Mouse (Mus musculus): ENCODE measurements around the gene Neurod2.

Neurod2 gene

DNA sequence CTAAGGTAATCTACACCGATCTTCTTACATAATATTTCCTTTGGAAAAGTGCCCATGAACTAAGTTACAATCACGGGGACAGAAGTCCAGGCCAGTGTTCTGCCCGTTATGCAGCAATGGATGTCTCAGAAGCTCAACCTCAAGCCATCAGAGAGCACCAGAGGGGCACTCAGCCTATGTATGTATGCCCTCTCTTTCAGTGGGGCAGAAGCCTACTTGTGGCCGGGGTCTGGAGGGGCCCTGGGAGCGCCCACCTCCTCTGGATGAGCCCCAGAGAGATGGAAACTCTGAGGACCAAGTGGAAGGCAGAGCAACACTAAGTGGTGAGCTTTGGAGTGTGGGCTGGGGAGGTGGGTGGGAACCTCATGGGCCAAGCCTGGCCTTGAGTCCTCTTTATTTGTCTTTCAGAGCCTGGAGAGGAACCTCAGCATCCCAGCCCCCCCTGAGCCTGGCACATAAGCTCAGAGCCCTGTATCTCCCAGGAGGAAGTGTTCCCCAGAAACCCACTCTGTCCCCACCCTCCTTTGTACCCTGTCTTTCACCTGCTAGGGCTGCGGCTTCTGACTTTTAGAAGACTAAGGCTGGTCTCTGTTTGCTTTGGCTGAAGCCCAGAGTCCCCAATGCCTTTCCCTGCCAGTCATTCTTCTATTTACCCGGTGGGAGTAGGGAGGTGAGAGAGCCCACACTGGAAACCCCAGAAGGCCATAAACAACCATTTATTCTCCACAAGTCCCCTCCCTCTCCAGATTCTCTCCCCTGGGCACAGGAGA, 27.4 kb upstream of the Neurod2 start:
- in situ Hi-C loops (cut with MboI; ENCODE audit: low pct_unique_long_range_greater_than_20kb in 1 of 2, low sequenced_read_pairs in 2 of 2, unreplicated experiment in 1 of 2), result no loop called here

DNA sequence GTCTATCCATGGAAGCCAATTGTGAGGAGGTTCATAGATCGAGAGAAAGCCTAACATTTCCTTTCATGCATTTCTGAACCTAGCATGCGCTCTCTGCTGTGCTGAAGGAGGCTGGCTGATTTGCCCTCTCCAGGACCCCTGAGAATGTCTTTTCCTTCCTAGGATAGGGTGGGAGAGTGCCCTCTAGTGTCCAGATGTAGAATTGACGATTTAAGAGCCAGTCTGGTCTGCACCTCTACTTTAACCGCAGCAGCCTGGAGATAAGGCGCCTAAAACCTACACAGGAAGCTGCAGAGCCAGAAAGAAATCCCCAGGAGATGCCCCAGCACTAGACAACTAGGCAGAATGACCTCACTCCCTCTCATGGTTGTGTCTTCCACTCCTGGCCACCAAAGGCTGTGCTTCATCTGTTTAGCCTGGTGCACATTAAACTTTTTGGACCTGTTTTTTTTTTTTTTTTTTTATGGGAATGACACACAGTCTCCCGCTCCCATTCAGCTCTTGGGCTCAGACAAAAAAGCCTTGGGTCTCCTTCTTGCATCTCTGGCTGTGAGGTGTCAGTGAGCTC, 26.4 kb upstream of the Neurod2 start:
- in situ Hi-C loops (cut with MboI; ENCODE audit: low pct_unique_long_range_greater_than_20kb in 1 of 2, low sequenced_read_pairs in 2 of 2, unreplicated experiment in 1 of 2), result no loop called here

DNA sequence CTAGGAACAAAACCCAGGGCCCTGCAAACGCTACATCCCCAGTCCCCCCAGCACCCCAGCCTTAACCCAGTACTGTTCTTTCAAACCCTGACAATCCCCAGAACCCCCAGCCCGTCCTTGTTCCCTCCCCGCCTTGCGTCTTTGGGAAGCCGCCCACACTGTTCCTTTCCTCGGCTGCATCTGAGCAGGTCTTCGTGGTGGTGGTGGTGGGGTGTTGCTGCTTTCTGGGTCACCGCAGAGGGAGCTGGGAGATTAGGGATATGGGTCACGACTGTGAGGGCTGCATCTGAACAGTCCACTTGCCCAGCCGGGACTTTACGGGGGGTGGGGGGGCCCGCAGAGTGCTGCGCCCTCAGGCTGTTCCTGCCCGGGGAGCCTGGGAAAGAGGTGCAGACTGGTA, 25.0 kb upstream of the Neurod2 start:
- in situ Hi-C loops (cut with MboI; ENCODE audit: low pct_unique_long_range_greater_than_20kb in 1 of 2, low sequenced_read_pairs in 2 of 2, unreplicated experiment in 1 of 2), result no loop called here

DNA sequence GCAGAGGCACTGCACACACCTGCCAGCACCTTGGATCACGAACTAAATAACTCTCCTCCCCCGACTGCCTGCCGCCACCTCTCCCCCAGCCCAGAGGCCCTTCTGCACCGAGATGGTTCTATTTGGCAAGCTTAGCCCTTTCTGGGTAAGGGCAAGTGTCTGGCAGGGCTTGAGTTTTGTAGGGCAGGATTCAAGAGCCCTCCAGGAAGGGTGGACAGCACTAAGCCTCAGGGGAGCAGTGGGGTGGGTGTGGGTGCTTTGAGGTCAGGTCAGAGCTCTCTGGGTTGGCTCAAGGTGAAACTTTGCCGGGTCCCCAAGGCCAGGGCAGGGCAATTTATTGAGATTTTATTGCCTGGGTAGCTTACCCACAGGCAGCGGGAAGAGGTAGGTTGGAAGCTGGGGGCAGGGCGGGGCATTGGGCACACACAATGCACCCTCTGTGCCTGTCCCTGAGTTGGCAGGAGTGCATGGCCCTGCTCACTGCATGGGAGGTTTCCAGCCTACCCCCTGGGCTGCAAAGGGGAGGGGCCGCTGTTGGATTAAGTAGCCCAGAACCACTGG, 24.3 kb upstream of the Neurod2 start:
- in situ Hi-C loops (cut with MboI; ENCODE audit: low pct_unique_long_range_greater_than_20kb in 1 of 2, low sequenced_read_pairs in 2 of 2, unreplicated experiment in 1 of 2), result no loop called here

DNA sequence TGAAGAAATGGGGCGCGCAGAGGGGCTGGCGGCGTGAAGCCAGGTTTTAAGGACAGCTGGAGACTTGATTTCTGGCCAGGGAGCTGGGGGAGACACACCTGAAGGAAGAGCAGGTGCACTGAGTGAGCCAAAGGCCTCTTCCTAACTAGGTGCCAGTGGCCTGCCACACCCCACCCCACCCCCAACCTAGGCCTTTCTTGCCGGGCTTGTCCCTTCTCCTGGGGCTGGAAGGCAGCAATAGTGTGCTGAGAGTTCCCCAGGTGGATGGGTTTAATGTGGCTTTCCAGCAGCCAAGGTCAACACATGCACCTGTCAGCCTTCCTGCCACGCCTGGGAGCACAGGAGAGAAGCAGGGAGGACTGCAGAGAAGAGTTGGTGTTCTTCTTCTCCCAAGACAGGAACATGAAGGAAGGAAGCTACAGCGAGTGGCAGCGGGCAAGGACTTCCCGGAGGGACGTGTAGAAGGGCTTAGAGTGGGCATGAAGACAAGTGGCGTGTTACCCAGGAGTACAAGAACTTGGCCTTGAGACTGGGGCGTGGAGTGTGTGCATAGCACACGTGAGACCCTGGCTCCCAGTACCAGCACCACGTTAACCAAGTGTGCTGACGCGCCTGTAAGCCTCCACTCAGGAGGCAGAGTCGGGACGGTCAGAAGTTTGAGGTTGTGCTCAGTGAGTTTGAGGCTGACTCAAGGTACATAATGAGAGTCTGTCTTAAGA, 23.0 kb upstream of the Neurod2 start:
- in situ Hi-C loops (cut with MboI; ENCODE audit: low pct_unique_long_range_greater_than_20kb in 1 of 2, low sequenced_read_pairs in 2 of 2, unreplicated experiment in 1 of 2), result no loop called here

DNA sequence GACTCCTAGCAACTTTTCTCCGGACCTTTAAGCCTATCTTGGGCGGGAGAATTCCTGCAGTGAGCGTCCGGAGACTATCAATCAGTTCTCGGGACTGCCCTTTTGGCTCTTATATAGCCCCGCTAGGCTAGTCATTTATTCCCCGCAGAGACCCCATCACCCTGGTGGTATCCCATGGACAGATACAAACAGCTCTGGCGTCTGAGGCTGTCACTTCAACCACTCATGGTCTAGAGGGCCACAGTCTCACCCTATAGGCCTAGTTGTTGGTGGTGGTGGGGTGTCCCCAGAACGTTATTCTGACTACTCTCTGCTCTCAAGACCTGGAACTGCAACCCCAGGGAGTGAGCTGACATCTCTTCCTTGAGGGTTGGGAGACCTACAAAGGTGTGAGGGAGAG, 19.9 kb upstream of the Neurod2 start:
- in situ Hi-C loops (cut with MboI; ENCODE audit: low pct_unique_long_range_greater_than_20kb in 1 of 2, low sequenced_read_pairs in 2 of 2, unreplicated experiment in 1 of 2), result no loop called here

DNA sequence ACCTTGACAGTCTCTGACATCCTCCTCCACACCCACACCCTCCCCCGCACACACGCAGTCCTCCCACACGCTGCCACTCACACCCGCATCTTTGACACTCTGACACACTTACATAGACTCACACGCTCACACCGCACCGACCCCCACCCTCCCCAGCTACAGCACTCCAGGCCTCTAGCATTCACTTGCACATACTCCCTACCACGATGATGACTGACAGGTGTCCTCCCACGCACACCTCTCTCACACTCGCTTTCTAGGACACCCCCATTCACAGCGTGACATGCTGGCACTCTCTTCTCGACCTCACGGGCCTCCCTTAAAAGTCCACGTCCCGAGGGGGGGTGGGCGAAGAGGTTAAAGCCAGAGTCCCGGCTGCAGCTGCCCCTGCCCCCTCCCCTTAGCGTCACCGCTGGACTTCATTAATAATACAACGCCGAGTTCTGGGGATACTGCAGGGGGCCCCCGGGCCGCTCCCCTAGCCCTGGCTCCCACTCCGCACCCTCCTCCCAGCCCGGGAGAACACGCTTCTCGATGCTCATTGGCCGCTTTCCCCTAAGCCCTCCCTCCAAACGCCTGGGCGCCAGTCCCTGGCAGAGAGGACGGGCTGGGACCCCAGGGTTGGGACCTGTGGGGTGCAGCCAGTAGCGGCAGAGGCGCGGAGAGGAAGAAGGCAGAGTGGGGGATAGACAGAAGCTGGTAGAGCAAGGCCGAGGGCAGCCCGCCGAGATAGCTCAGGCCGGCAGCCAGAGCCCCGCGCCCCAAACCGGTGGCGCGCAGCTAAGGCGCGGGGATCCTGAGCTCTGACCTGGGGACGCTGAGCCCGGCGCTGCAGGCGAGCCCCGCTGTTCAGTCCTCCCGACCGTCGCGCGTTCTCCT, 18.9 kb upstream of the Neurod2 start, which contains the start of gene Ppp1r1b:
Ppp1r1b (plus strand) TSS at position 322 of the 879 bp plus-strand sequence.
- in situ Hi-C loops (cut with MboI; ENCODE audit: low pct_unique_long_range_greater_than_20kb in 1 of 2, low sequenced_read_pairs in 2 of 2, unreplicated experiment in 1 of 2), result no loop called here

DNA sequence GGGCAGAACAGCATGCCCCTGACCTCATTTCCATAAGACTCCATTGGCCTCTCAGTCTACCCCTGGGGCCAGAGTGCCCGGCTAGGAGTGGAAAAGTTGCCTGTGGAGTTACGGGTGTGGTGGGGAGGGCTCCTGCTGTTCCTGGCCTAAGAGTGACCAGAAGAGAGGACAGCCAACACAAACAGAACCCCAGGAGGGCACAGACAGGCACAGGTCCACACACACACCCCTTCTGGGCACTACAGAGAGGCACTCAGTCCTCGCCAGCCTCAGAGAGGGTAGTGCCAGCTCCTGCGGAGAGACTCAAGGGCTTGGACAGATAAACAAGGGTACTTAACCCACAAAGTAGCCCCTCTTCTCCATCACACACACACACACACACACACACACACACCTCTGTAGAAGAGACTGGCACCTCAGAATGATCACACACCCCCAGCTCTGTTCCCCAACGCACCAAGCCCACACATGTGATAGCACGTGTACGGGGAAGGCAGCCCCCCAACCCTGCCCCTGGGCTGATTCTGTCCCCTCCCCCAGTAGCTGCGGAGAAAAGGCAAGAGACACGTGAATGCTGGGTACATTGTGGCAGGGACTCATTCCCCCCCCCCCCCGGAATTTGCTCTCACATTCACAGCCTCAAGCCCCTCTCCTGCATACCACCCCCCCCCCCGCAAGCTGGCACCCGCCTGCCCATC, 18.1 kb upstream of the Neurod2 start:
- in situ Hi-C loops (cut with MboI; ENCODE audit: low pct_unique_long_range_greater_than_20kb in 1 of 2, low sequenced_read_pairs in 2 of 2, unreplicated experiment in 1 of 2), result no loop called here

DNA sequence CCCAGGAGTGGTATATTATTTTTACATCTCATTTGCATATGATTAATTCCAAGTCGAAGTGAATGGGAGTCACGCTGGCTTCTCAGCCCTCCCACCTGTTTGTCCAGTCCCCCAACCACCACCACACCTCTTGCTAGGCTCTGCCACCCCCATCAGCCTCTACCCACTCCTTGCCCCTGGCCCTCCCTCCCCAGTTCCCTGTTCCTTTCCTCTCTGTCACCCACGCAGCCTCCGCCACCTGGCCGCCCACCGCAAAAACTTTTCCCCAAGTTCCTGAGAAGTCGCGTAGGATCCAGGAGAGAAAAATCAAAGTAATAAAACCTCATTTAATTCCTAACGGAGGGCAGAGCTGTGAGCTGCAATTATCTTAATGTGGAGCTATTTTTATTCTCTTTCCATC, 16.7 kb upstream of the Neurod2 start:
- in situ Hi-C loops (cut with MboI; ENCODE audit: low pct_unique_long_range_greater_than_20kb in 1 of 2, low sequenced_read_pairs in 2 of 2, unreplicated experiment in 1 of 2), result no loop called here

DNA sequence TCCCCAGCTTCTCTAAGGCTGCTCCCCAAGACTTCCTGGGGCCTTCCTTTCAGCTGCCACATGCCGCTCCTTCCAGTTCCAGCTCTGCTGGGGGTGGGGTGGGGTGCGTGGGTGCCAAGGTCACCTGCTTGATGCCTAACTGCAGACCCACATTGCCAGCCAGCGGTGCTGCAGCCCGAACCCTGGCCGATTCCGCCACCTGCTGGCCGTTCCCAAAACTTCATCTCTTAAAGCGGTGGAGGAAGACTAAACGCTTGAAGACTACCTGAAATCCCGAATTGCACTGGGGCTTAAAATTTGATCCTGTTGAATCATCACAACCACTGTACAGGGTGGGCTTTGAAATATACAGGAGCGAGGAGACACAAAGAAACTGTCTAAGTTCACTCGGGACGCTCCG, 15.8 kb upstream of the Neurod2 start:
- in situ Hi-C loops (cut with MboI; ENCODE audit: low pct_unique_long_range_greater_than_20kb in 1 of 2, low sequenced_read_pairs in 2 of 2, unreplicated experiment in 1 of 2), result no loop called here

DNA sequence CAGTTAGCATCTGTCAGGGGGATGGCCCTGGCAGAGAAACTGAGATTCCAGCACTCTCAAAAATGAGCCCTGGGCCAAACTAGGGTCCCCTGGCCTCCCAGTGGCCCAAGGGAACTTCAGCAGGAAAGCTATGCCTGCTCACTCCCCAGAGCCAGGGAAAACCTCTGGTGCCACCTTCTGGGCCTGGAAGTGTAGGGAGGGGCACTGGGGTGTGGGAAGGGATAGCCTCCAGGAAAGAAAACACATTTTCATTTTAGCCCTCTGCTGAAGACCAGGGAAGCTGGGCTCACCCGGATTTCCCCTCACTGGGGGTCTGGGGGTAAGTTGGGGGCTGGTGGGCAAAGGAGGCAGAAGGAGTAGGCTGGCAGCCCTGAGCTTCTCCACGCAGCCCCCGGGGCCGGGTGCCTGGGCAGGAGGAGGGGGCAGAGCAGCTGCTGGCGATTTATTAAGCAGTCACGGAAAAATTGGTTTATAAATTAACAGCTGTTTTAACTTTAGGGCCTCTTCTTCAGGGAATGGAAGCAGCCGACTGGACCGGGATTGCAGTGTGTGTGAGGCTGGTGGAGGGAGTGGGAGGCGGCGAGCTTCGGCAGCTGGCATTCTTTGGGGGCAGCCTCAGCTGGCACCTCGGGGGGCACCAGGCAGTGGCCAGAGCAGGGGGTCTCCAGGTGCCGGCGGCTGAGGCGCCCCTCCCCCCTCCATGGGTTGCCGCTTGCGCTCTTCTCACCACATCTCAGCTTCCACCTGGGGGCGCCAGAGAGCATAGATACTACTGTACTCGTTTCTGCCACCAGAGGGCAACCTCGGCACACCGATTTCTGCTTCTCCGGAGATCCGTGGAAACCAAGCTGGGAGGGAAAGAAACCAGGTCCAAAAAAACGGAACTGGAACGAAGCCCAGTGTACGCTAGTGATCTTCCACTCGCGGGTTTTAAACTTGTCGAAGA, 12.8 kb upstream of the Neurod2 start:
- in situ Hi-C loops (cut with MboI; ENCODE audit: low pct_unique_long_range_greater_than_20kb in 1 of 2, low sequenced_read_pairs in 2 of 2, unreplicated experiment in 1 of 2), result loop anchor here in 1 of 2 experiments (5.0 kb wide), 1 partner anchor 75 kb away; no protein-coding TSS in a partner anchor

DNA sequence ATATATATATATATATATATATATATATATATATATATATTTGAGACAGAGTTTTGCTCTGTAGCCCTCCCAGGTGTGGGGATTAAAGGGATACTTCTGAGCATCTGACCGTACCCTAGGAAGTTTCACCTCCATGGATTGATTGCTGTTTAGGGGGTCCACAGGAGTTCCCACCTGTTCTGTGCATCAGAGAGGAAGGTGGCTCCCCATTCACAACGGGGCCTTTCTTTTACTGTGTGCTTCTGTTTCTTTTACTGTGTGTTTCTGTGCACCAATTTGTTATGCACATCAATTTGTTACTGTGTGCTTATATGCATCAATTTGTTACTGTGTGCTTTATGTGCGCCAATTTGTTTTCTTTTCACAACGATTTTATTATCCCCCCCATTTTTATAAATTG, 11.7 kb upstream of the Neurod2 start:
- in situ Hi-C loops (cut with MboI; ENCODE audit: low pct_unique_long_range_greater_than_20kb in 1 of 2, low sequenced_read_pairs in 2 of 2, unreplicated experiment in 1 of 2), result loop anchor here in 1 of 2 experiments (5.0 kb wide), 1 partner anchor 74 kb away; no protein-coding TSS in a partner anchor

DNA sequence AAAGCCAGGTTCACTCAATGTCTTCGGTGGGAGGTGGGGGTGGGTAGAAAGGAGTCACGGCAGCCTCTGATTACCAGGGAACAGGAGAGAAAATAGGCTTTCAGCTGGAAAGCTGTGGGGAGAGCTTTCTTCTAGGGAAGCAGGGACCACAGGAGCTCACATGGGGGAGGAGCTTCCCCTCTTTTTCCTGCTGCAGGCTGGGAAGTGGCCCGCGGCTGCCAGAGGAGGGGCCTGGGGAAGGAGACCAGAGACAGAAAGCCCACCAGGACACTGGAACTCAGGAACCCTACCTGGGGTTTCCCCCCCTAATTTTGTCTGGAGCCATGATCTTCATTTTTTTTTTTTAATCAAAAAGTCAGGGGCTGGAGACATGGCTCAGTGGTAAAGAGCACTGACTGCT, 11.1 kb upstream of the Neurod2 start:
- in situ Hi-C loops (cut with MboI; ENCODE audit: low pct_unique_long_range_greater_than_20kb in 1 of 2, low sequenced_read_pairs in 2 of 2, unreplicated experiment in 1 of 2), result loop anchor here in 1 of 2 experiments (5.0 kb wide), 1 partner anchor 73 kb away; no protein-coding TSS in a partner anchor

DNA sequence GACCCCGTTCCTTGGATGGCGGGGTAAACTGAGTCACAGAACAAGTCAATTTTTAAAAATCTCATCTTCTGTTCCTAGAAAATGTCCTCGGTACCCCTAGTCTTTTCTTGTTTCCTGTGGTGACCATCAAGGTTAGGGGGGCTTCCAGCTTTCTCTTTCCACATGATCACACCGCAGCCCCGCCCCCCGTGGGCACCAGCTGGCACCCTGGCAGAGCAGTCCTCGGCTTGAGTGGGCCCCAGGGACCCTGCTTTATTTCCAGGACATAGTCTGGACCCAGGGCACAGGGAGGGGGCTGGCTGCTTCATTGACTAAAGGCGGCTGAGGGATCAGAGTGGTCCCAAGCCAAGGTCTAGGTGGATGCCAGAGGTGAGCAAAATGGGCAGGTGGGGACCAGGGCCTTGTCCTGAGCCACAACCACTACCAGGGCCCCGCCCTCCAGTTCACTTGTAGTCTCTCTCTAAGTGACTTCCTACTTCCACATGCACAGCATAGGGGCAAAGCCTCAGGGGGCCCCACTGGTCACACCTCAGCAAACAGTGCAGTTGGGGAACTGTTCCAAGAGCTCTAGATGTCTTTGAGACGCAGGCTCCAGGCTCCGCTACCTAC, 10.3 kb upstream of the Neurod2 start:
- in situ Hi-C loops (cut with MboI; ENCODE audit: low pct_unique_long_range_greater_than_20kb in 1 of 2, low sequenced_read_pairs in 2 of 2, unreplicated experiment in 1 of 2), result loop anchor here in 1 of 2 experiments (5.0 kb wide), 1 partner anchor 72 kb away; no protein-coding TSS in a partner anchor

DNA sequence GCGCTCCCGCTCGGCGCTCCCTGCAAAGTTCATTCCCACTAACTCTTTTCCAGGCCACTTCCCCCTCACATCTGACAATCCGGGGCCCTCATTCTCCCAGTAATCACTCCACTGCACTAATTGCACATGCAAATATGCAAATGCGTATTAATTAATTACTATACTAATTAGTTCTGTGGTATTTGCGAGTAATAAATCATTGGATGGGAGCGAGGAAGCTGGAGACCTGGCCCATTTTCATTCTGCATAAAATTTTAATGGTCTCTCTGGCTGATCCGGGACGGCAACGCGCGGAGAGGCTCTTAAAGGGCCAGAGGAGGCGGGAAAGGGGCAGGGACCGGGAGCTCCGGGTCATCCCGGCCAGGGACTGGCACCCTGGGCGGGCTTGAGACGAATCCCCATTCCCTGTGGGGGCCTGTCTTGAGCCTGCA, 9.6 kb upstream of the Neurod2 start:
- in situ Hi-C loops (cut with MboI; ENCODE audit: low pct_unique_long_range_greater_than_20kb in 1 of 2, low sequenced_read_pairs in 2 of 2, unreplicated experiment in 1 of 2), result no loop called here

DNA sequence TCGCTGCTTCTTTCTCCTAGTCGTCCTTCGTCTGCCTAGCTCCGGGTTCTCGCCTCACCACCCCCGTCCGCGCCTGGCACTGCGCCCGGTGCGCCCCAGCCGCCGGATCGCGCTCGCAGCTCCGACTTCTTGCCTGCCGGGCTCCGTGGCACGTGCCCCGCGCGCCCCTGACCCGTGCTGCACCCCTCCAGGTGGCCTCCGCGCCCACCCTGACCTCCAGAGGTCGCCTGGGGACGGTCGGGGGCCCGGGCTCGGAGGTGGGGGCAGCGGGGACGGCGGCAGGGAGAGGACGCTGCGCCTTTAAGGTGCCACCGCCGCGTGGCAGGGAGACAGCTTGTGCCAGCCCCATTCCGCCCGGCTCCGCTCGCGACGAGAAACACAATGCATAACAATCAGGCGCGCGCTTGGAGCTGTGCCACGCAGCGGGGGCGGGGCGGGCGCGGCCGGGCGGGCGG, 9.1 kb upstream of the Neurod2 start:
- in situ Hi-C loops (cut with MboI; ENCODE audit: low pct_unique_long_range_greater_than_20kb in 1 of 2, low sequenced_read_pairs in 2 of 2, unreplicated experiment in 1 of 2), result no loop called here

All from mouse embryonic stem cell (cell line).